Comparison of ENCODE assay signal across 8 mouse cellular contexts in the genomic region with DNA sequence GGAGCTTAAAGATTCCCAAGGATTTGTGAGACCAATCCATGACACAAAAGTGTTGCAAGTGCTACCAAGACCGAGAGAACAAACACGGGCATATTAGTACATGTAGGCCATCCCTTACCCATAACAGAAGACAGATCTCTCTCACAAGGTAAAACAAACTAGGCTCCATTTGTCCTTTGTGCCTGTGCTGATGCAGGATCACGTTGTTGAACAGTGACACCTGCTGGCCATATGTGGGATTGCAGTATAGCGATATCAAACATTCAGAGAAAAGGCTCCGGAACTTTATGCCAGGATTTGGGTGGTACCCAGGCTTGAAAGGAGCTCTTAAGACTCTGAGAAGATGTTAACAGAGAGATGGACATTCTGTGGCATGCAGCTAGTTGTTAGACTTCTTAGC. TPM values are rescaled to one million over a fixed set of nuclear protein-coding genes. Genes with fewer than 3 reads are reported as not detected.
A peak's percentile ranks its signal among the peaks of the same experiment; 100 is the strongest.
DNase-seq lines count a peak whose midpoint lies in the region; ATAC-seq and TF ChIP-seq lines count a peak whose summit lies in the region.

No protein-coding gene starts in this region.

- DNase-seq in CD4-positive, CD25-positive, alpha-beta regulatory T cell, adult 2 months (ENCODE audit: low read depth, low spot score), result peak; percentile 89
- peak; percentile 58 for DNase-seq in c-Kit-positive CD71-positive TER-119-negative erythroid progenitor cells, embryonic 14.5 days (ENCODE audit: low read depth)
- peak; percentile 79 for DNase-seq in gastrocnemius, adult 2 months
- DNase-seq in layer of hippocampus, postnatal 10 days (ENCODE audit: low spot score in 2 of 2), result peak; percentile 89 to 93
- peak; percentile 88 for DNase-seq in splenic B cell, adult 2 months (ENCODE audit: low read depth, low spot score)

- no peak overlapping the region for H3K4me3 ChIP-seq in E14TG2a.4 (replicated peaks; ENCODE audit: low read length)
- H3K4me3 ChIP-seq in gastrocnemius, adult 2 months, result no peak overlapping the region

- intact Hi-C loops in gastrocnemius, adult 2 months (cut with DNase I), result loop anchor here (1.0 kb wide), 3 partner anchors 120 to 206 kb away; no protein-coding TSS in a partner anchor

- H3K36me3 ChIP-seq in E14TG2a.4 (ENCODE audit: insufficient read depth, low read length), result no peaks in the 10 kb centered on the region
- H3K36me3 ChIP-seq in splenic B cell, adult 2 months (ENCODE audit: control insufficient read depth, insufficient read depth, low read length, poor library complexity, severe bottlenecking), result no peaks in the 10 kb centered on the region

- peak; percentile 95 for TF ChIP-seq CTCF in E14TG2a.4 (conservative IDR thresholded peaks at IDR 0.05; ENCODE audit: low read length)
- TF ChIP-seq CTCF in gastrocnemius, adult 2 months (IDR thresholded peaks at IDR 0.05), result peak; percentile 98

- no peaks in the 10 kb centered on the region for H3K9me3 ChIP-seq in E14TG2a.4 (ENCODE audit: low read length)

- no peak for ATAC-seq in CD4-positive, CD25-positive, alpha-beta regulatory T cell, adult 4 months
- ATAC-seq in megakaryocyte progenitor cell, adult 5-6 weeks (replicated peaks; ENCODE audit: poor library complexity), result peak; percentile 49

- H3K4me1 ChIP-seq in E14TG2a.4 (replicated peaks; ENCODE audit: low read depth, low read length), result peaks cover 34% of the 10 kb centered on the region

- peaks cover 35% of the 10 kb centered on the region for H3K27me3 ChIP-seq in E14TG2a.4 (ENCODE audit: insufficient read depth, low read length)
- H3K27me3 ChIP-seq in splenic B cell, adult 2 months (ENCODE audit: control insufficient read depth, insufficient read depth, low read length, poor library complexity, severe bottlenecking), result no peaks in the 10 kb centered on the region

- H3K27ac ChIP-seq in gastrocnemius, adult 2 months, result no peak overlapping the region

RNA-seq across cellular contexts. Expression of gene Spsb1, which starts 3.7 kb away (rescaled TPM):
- 1 to 10 TPM; 4.5 to 7.9 TPM for polyA plus RNA-seq in CD4-positive, CD25-positive, alpha-beta regulatory T cell, adult 4 months (2017; shearing (Covaris generic))
- total RNA-seq in gastrocnemius, adult 2 months (2021), result 10 to 100 TPM in 1 of 2 experiments, 1 to 10 TPM in 1; 5.5 to 16.1 TPM
- total RNA-seq in layer of hippocampus, postnatal 10 days (2021), result 10 to 100 TPM; 16.7 to 19.9 TPM
- 0.05 and 0.27 TPM in 2 replicates for total RNA-seq in megakaryocyte progenitor cell, adult 5-6 weeks (2015)
- 0.41 TPM in 1 of 2 replicates, not detected in the other for total RNA-seq in megakaryocyte progenitor cell, adult 5-6 weeks (2017)

RNA-seq across cellular contexts. Expression of gene H6pd, which starts 50.3 kb away (rescaled TPM):
- polyA plus RNA-seq in CD4-positive, CD25-positive, alpha-beta regulatory T cell, adult 4 months (2017; shearing (Covaris generic)), result 1 to 10 TPM; 4.1 to 4.4 TPM
- total RNA-seq in gastrocnemius, adult 2 months (2021), result 100 to 1,000 TPM in 1 of 2 experiments, 10 to 100 TPM in 1; 41.6 to 104 TPM
- total RNA-seq in layer of hippocampus, postnatal 10 days (2021), result 10 to 100 TPM; 10.7 to 12.8 TPM
- total RNA-seq in megakaryocyte progenitor cell, adult 5-6 weeks (2015), result 14.6 and 15.5 TPM in 2 replicates
- total RNA-seq in megakaryocyte progenitor cell, adult 5-6 weeks (2017), result 24.9 and 27.9 TPM in 2 replicates

Comparison
In these comparisons a context has a peak if more than half of its experiments do, and no peak if none do; other contexts are left out.
1. RNA of gene Spsb1, which starts 3.7 kb away (total RNA-seq): 16.7 to 19.9 TPM in layer of hippocampus, postnatal 10 days and 5.5 to 16.1 TPM in gastrocnemius, adult 2 months; 0.05 to 0.41 TPM in megakaryocyte progenitor cell, adult 5-6 weeks; every median in the first group is over 4 times any median in the second.
2. Peak in every context shown above with its lines, with median percentiles within 50 percentile points of each other: DNase-seq.